ENCODE assay signal across 18 mouse cellular contexts in the genomic region with DNA sequence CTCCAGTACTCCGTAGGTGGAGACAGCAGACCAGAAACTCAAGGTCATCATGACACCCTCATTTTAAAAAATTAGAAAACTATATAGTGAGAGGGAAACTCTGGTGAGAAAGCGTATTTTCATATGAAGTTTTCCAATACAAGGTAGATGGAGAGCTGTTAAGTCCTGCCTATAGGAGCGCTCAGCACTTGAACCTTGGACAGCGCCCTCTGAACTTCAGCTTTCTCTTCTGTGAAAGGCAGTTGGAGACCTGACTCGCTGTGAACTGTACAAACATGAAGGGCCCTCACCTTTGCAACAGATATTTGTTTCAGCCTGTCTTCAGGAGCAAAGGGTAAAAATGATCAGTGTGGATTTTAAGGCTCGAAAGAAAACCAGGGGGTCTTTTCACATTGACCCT.
DNase-seq lines count a peak whose midpoint lies in the region; ATAC-seq and TF ChIP-seq lines count a peak whose summit lies in the region.
"Had no signal": no experiment of that assay in that cellular context is flagged by ENCODE, and none has a peak within 500 bp of the region (broad histone marks: within the 10 kb centered on the region; RNA-seq: fewer than 3 reads in every experiment).

No protein-coding gene starts in this region.

- H3K4me2 ChIP-seq in kidney, postnatal 0 days (ENCODE audit: low read length), result no peak overlapping the region
- H3K4me2 ChIP-seq in limb, embryonic 14.5 days (replicated peaks; ENCODE audit: low read depth, low read length, severe bottlenecking), result no peak overlapping the region
- H3K4me2 ChIP-seq: forebrain, embryonic 15.5 days; liver, embryonic 15.5 days; midbrain, embryonic 13.5 days had no signal

- H3K27ac ChIP-seq in kidney, postnatal 0 days, result no peak overlapping the region
- H3K27ac ChIP-seq in limb, embryonic 14.5 days (replicated peaks; ENCODE audit: low read depth, low read length), result no peak overlapping the region
- H3K27ac ChIP-seq: forebrain, embryonic 15.5 days; liver, embryonic 15.5 days; midbrain, embryonic 13.5 days had no signal

- H3K4me1 ChIP-seq in kidney, postnatal 0 days (replicated peaks; ENCODE audit: insufficient read depth, low read length), result no peaks in the 10 kb centered on the region
- no peaks in the 10 kb centered on the region for H3K4me1 ChIP-seq in limb, embryonic 14.5 days (ENCODE audit: control insufficient read depth, insufficient read depth, low read length)
- H3K4me1 ChIP-seq: forebrain, embryonic 15.5 days; liver, embryonic 15.5 days; midbrain, embryonic 13.5 days had no signal

- TF ChIP-seq POLR2A in limb, embryonic 14.5 days (IDR thresholded peaks at IDR 0.05; ENCODE audit: borderline replicate concordance, extremely low read depth, insufficient read depth, insufficient read length), result no peak

- TF ChIP-seq CTCF in kidney, postnatal 0 days (IDR thresholded peaks at IDR 0.05; ENCODE audit: low read depth), result no peak

- peak; percentile 44 for DNase-seq in kidney, postnatal 0 days (ENCODE audit: low spot score)
- DNase-seq in kidney, adult 11 months, result no peak
- DNase-seq in NIH3T3 (ENCODE audit: low read depth), result peak; percentile 7
- peak; percentile 46 for DNase-seq in embryo, embryonic 11 days
- DNase-seq in limb, embryonic 14.5 days (ENCODE audit: low spot score), result peak; percentile 61
- no peak for DNase-seq in T-cell, adult 2 months (ENCODE audit: low spot score)
- DNase-seq in gastrocnemius, postnatal 14 days, result no peak
- DNase-seq: cerebellum, adult 11-12 months; cerebellum, postnatal 36 days; kidney, postnatal 14 days; layer of hippocampus, postnatal 36 days; left cerebral cortex, postnatal 4 days; lung, postnatal 36 days; right cerebral cortex, postnatal 4 days had no signal

- H3K9ac ChIP-seq in kidney, postnatal 0 days (ENCODE audit: low read depth, low read length), result no peak overlapping the region
- no peak overlapping the region for H3K9ac ChIP-seq in limb, embryonic 14.5 days (ENCODE audit: low read depth, low read length, severe bottlenecking)
- H3K9ac ChIP-seq: forebrain, embryonic 15.5 days; liver, embryonic 15.5 days; midbrain, embryonic 13.5 days had no signal

- no peak for ATAC-seq in kidney, postnatal 0 days (replicated peaks; ENCODE audit: low FRiP score, low read depth)
- no peak for ATAC-seq in limb, embryonic 14.5 days (ENCODE audit: low FRiP score, low read depth)
- ATAC-seq: forebrain, embryonic 15.5 days; inflammation-experienced regulatory T-cells, adult 6 months; midbrain, embryonic 13.5 days had no signal

- 68% methylated on average over 6 of the region's 6 CpGs for WGBS in kidney, postnatal 0 days
- WGBS in limb, embryonic 14.5 days, result 75% methylated on average over 6 of the region's 6 CpGs

- H3K9me3 ChIP-seq in kidney, postnatal 0 days (replicated peaks; ENCODE audit: low read length), result no peaks in the 10 kb centered on the region
- no peaks in the 10 kb centered on the region for H3K9me3 ChIP-seq in limb, embryonic 14.5 days (ENCODE audit: control insufficient read depth, low read length)
- H3K9me3 ChIP-seq: forebrain, embryonic 15.5 days; liver, embryonic 15.5 days; midbrain, embryonic 13.5 days had no signal

- intact Hi-C loops in gastrocnemius, postnatal 14 days (cut with DNase I; ENCODE audit: low total_unique reads), result no loop called here

- H3K27me3 ChIP-seq in kidney, postnatal 0 days (ENCODE audit: insufficient read depth, low read length), result no peaks in the 10 kb centered on the region
- H3K27me3 ChIP-seq in limb, embryonic 14.5 days (ENCODE audit: control insufficient read depth, insufficient read depth, low read length), result no peaks in the 10 kb centered on the region
- H3K27me3 ChIP-seq: forebrain, embryonic 15.5 days; liver, embryonic 15.5 days; midbrain, embryonic 13.5 days had no signal

- no peaks in the 10 kb centered on the region for H3K36me3 ChIP-seq in kidney, postnatal 0 days (ENCODE audit: insufficient read depth, low read length)
- no peaks in the 10 kb centered on the region for H3K36me3 ChIP-seq in limb, embryonic 14.5 days (ENCODE audit: control insufficient read depth, insufficient read depth, low read length)
- H3K36me3 ChIP-seq: forebrain, embryonic 15.5 days; liver, embryonic 15.5 days; midbrain, embryonic 13.5 days had no signal

- H3K4me3 ChIP-seq in kidney, postnatal 0 days (replicated peaks; ENCODE audit: low read depth, low read length), result no peak overlapping the region
- no peak overlapping the region for H3K4me3 ChIP-seq in limb, embryonic 14.5 days (replicated peaks; ENCODE audit: low read length)
- H3K4me3 ChIP-seq: forebrain, embryonic 15.5 days; liver, embryonic 15.5 days; midbrain, embryonic 13.5 days had no signal

Comparison
In these comparisons a context has a peak if more than half of its experiments do, and no peak if none do; other contexts are left out.
1. DNase-seq: peak in kidney, postnatal 0 days (single experiment), NIH3T3 (single experiment), embryo, embryonic 11 days (single experiment) and limb, embryonic 14.5 days (single experiment); none in kidney, adult 11 months (single experiment), T-cell, adult 2 months (single experiment) and gastrocnemius, postnatal 14 days (single experiment).